Mouse (Mus musculus) liver, adult 2 months (tissue): ENCODE results near the gene Cers1.

Experiments used
- CTCF ChIP-seq: fragments of 200-500 bp; IDR thresholded peaks from 2 replicates; pipeline ENCODE4 v1.5.1; 2011; ENCODE audit warnings: low read depth, low read length, control low read depth
- POLR2A ChIP-seq: fragments of 200-500 bp; IDR thresholded peaks from 2 replicates; pipeline ENCODE4 v1.6.1; 2011; ENCODE audit warnings: low read length, control low read depth; ENCODE audit not compliant: insufficient read depth; ENCODE audit errors: extremely low read depth

DNA sequence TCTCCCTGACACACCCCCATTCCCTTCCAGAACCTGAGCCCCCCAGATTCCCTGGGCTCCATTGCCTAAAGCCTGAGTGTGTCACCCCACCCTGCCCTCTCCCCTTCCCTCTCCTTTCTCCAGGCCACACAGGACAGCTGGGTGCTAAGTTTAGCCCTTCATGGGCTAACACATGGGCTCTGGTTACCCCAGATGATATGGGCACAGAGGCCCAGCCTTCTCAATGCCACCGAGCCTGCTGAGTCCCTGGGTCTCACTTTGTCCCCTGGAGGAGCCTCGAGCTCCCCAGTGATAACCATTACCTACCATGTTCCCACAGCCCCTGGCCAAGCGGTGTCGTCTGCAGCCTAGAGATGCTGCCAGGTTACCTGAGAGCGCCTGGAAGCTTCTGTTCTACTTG lies 2.3 kb downstream of the Cers1 start:
- TF ChIP-seq CTCF (no peak), POLR2A (no peak)
